Mouse (Mus musculus) hindbrain, postnatal 0 days (tissue): Measurements from ENCODE around the gene Bud31. TPM values are rescaled to one million over a fixed set of nuclear protein-coding genes. Genes with fewer than 3 reads are reported as not detected.

Experiments
- ATAC-seq: fragments of 200-750 bp; cut with Nextera tagmentation; 2 replicates; pipeline ENCODE4 v1.8.0; 2017; ENCODE audit warnings: mild to moderate bottlenecking, moderate TSS enrichment, moderate library complexity
- DNase-seq: peaks from one replicate; pipeline ENCODE4 v3.0.0-alpha.2; 2015; ENCODE audit warnings: low spot score
- H3K27ac ChIP-seq: fragments of 300-500 bp; sonication (generic); 2 replicates; pipeline ENCODE4 v1.5.1; 2014; ENCODE audit warnings: mild to moderate bottlenecking
- H3K27me3 ChIP-seq: fragments of 300-500 bp; sonication (generic); 2 replicates; pipeline ENCODE4 v1.6.1; 2014; ENCODE audit warnings: low read length, mixed read lengths; ENCODE audit not compliant: insufficient read depth
- H3K36me3 ChIP-seq: fragments of 300-500 bp; sonication (generic); 2 replicates; pipeline ENCODE4 v1.6.1; 2014; ENCODE audit warnings: low read length, mixed read lengths; ENCODE audit not compliant: insufficient read depth
- H3K4me1 ChIP-seq: fragments of 300-500 bp; sonication (generic); 2 replicates; pipeline ENCODE4 v1.6.1; 2014; ENCODE audit warnings: antibody characterized with exemption, low read length, mixed read lengths; ENCODE audit not compliant: insufficient read depth
- H3K4me2 ChIP-seq: fragments of 300-500 bp; sonication (generic); 2 replicates; pipeline ENCODE4 v1.6.1; 2014; ENCODE audit warnings: low read depth, mild to moderate bottlenecking, low read length, moderate library complexity, mixed read lengths
- H3K4me3 ChIP-seq: fragments of 300-500 bp; sonication (generic); 2 replicates; pipeline ENCODE4 v1.5.1; 2014; ENCODE audit warnings: low read length
- H3K9ac ChIP-seq: fragments of 300-500 bp; sonication (generic); replicated peaks from 2 replicates; pipeline ENCODE4 v1.6.1; 2014; ENCODE audit warnings: mild to moderate bottlenecking, low read length, moderate library complexity, mixed read lengths
- H3K9me3 ChIP-seq: fragments of 300-500 bp; sonication (generic); 2 replicates; pipeline ENCODE4 v1.6.1; 2016; ENCODE audit warnings: low read length, mixed read lengths
- CTCF ChIP-seq: IDR thresholded peaks from 2 replicates; pipeline ENCODE4 v1.5.1; 2016; ENCODE audit warnings: antibody characterized with exemption, control low read depth, low read depth
- WGBS: fragments of 180-500 bp; shearing (Covaris S2); extraction: QIAGEN DNeasy Blood & Tissue Kit; methylation state at CpG from one replicate; pipeline ENCODE4 v1.1.7; 2014; 5-methylcytosine and 5-hydroxymethylcytosine counted together
- polyA plus RNA-seq: library from polyadenylated mRNA; unstranded; fragments of >200 nt; fragmentation: Nextera tagmentation; extraction: Ambion mirVana; gene quantifications from 2 replicates; pipeline ENCODE4 v1.2.1, GENCODE M21; 2015
- total RNA-seq: library from RNA; depleted of rRNA; stranded (reverse); fragments of >200 nt; gene quantifications from 2 replicates; pipeline ENCODE4 v1.2.3, GENCODE M21; 2014

The Bud31 gene
- total and polyA plus RNA-seq, 2 experiments from 2014 or later = 63.1 to 161 TPM

DNA sequence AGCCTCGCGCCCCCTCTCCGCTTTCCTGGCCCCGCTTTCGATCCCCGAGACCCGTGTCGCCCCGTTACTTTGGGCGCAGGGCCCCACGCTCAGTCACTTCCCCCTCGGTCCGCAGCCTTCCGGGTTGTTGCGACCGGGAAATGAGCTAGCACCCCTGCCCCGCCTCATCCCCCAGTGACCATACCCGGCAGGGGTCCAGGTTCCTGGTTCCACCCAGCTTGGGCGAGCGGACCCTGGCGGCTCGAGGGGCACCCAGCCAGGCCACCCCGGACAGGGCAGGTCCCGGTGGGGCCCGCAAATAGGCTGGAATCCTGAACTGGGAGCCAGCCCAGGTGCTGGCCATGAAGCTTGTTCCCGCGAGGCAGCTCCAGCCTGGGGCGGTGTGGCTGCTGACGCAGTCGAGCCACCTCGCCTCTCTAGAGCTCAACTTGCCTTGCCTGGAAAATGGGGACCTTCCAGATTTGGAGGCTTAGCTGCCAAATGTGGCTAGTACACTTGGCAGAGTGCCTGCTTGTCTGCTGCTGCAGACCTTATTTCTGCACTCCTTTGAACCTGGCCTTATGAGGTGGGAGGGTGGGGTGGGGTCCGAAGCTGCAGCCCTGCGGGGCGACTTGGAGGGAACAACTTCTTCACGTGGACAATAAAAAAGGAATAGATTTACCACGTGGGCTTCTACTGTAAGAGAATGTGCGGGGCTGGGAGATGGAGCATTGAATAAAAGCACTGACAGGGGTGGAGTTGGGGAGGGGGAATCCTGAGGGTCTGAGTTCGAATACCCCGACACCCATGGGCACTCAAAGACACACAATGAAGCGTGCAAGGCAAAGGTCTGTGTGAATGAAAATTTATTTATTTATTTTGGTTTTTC lies 25.3 kb upstream of the Bud31 start:
- Histone ChIP-seq H3K27me3 (no peaks in the 10 kb centered on the region), H3K4me2 (peak overlapping the region; percentile 60), H3K4me3 (peak overlapping the region; percentile 43), H3K27ac (peak overlapping the region; percentile 3; the same call in 1 of the 2 replicates), H3K36me3 (peaks cover 9% of the 10 kb centered on the region), H3K4me1 (no peaks in the 10 kb centered on the region), H3K9me3 (no peaks in the 10 kb centered on the region), H3K9ac (peak overlapping the region; percentile 51)
- TF ChIP-seq CTCF = no peak
- DNase-seq = peak; percentile 51
- peak; percentile 11 for ATAC-seq
- 17% methylated on average over 40 of the region's 40 CpGs for WGBS

DNA sequence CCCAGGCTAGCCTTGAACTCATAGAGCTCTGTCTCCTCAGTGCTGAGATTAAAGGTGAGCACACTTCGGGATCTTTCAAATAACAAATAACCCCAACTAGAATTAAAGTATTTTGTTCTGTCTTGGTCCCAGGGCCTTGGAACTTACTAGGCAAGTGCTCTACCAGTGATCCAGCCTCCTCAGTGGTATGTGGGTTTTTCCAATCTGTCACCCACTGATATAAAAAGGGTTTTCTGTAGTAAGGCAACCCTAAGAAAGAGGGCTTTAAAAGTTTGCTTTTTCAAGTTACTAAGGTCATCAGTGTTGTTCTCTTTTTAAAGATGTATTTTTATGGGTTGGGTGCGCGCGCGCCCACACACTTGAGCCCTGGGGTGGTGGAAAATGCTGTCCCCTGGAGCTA lies 24.4 kb upstream of the Bud31 start:
- no peaks in the 10 kb centered on the region for H3K27me3 ChIP-seq
- peaks cover under 1% of the 10 kb centered on the region; the same call in 1 of the 2 replicates for H3K36me3 ChIP-seq
- 90% methylated on average over 5 of the region's 5 CpGs for WGBS
- no peak overlapping the region for H3K27ac ChIP-seq
- H3K9ac ChIP-seq = no peak overlapping the region
- no peak for TF ChIP-seq CTCF
- H3K4me1 ChIP-seq = no peaks in the 10 kb centered on the region
- ATAC-seq (no peak), DNase-seq (no peak)
- no peak overlapping the region for H3K4me3 ChIP-seq
- no peaks in the 10 kb centered on the region for H3K9me3 ChIP-seq
- no peak overlapping the region for H3K4me2 ChIP-seq

DNA sequence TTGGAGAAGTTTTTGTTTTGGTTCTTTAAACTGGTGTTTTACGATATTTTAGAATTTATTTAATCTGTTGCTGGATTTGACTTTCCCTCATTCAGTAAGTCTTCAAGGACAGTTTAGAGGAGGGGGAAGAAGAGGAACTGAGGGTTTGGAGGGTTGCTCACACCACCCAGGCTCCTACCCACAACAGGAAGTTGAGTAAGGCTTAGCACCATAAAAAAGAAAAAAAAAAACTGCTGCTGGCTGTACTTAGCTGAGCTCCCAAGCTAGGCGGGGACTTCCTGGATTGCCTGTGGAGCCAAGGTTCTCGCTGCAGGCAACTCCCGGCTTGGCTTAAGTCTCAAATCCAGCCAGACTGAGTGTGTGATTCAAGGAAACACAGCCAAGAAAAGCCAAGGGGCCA lies 23.8 kb upstream of the Bud31 start:
- no peaks in the 10 kb centered on the region for H3K9me3 ChIP-seq
- H3K27ac ChIP-seq = no peak overlapping the region
- H3K4me3 ChIP-seq = no peak overlapping the region
- WGBS = 54% methylated on average over 4 of the region's 4 CpGs
- peak; percentile 11 for DNase-seq
- no peaks in the 10 kb centered on the region for H3K4me1 ChIP-seq
- no peaks in the 10 kb centered on the region for H3K36me3 ChIP-seq
- TF ChIP-seq CTCF = no peak
- no peaks in the 10 kb centered on the region for H3K27me3 ChIP-seq
- no peak overlapping the region for H3K4me2 ChIP-seq
- no peak overlapping the region for H3K9ac ChIP-seq
- no peak for ATAC-seq

DNA sequence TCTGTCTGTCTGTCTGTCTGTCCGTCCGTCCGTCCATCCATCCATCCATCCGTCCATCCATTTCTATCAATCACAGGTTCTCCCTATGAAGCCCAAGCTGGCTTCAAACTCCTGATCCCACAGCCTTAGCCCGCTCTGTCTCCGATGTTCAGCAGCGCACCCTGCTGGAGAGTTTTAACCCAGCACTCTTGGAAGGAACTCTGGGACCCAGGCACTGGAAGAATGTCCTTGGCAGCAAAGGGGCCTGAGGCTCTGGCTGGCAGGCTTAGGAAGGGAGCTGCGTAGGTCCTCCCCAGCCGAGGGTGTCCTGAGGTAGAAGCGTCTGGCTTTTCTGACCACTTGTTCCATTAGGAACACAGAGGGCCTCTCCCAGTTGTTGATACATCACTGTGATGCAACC lies 23.2 kb upstream of the Bud31 start:
- peak; percentile 66 for TF ChIP-seq CTCF
- Histone ChIP-seq H3K4me1 (no peaks in the 10 kb centered on the region), H3K36me3 (no peaks in the 10 kb centered on the region), H3K9me3 (no peaks in the 10 kb centered on the region), H3K27ac (no peak overlapping the region), H3K4me2 (no peak overlapping the region), H3K9ac (no peak overlapping the region), H3K4me3 (no peak overlapping the region), H3K27me3 (no peaks in the 10 kb centered on the region)
- DNase-seq (peak; percentile 58), ATAC-seq (no peak)
- WGBS = 43% methylated on average over 10 of the region's 10 CpGs

DNA sequence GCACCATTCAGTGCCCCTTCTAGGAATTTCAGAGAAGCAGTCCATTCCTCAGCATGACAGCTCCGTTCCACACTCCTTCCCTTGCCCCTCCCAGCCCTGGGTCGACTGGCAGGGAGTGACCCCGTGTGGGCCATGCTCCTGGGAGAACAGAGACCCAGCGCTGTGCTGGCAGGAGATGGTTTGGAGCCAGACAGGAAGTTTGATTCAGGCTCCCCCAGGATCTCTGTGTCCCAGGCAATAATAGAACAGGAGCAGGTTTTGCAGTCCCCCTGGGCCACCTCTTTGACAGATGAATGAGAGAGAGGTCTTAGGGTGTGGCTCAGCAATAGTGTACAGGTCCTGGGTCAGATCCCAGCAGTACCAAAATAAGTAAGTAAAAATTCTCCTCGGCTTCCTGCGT lies 22.2 kb upstream of the Bud31 start:
- no peak for TF ChIP-seq CTCF
- WGBS = 53% methylated on average over 6 of the region's 6 CpGs
- no peak overlapping the region for H3K4me3 ChIP-seq

DNA sequence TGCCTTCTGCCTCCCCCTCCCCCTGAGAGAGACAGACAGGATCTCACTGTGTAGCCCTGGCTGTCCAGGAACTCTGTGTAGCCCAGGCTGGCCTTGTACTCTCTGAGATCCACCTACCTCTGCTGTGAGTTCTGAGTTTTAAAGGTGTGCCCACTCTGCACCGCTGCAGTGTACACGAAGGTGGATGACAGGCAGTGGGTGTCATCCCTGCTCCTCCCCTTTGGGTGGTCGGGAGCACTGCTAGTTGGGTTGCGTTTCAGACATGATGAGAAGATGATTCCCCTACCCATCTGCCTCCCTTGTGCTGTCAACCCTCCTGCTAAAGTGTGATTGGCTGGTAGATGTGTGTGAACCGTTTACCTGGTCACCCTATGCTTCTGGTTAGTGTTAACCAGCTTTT lies 21.7 kb upstream of the Bud31 start:
- Histone ChIP-seq H3K4me3 (no peak overlapping the region), H3K36me3 (no peaks in the 10 kb centered on the region), H3K4me2 (no peak overlapping the region), H3K27ac (no peak overlapping the region), H3K4me1 (no peaks in the 10 kb centered on the region), H3K9me3 (no peaks in the 10 kb centered on the region), H3K27me3 (no peaks in the 10 kb centered on the region), H3K9ac (no peak overlapping the region)
- no peak for TF ChIP-seq CTCF
- 92% methylated on average over 5 of the region's 5 CpGs for WGBS
- no peak for ATAC-seq
- DNase-seq = no peak

More for the DNA sequence above, 22.2 kb upstream of the Bud31 start:
- Histone ChIP-seq H3K27ac (no peak overlapping the region), H3K4me2 (no peak overlapping the region), H3K4me1 (no peaks in the 10 kb centered on the region), H3K36me3 (no peaks in the 10 kb centered on the region), H3K9me3 (no peaks in the 10 kb centered on the region), H3K9ac (no peak overlapping the region), H3K27me3 (no peaks in the 10 kb centered on the region)
- ATAC-seq (no peak), DNase-seq (no peak)

DNA sequence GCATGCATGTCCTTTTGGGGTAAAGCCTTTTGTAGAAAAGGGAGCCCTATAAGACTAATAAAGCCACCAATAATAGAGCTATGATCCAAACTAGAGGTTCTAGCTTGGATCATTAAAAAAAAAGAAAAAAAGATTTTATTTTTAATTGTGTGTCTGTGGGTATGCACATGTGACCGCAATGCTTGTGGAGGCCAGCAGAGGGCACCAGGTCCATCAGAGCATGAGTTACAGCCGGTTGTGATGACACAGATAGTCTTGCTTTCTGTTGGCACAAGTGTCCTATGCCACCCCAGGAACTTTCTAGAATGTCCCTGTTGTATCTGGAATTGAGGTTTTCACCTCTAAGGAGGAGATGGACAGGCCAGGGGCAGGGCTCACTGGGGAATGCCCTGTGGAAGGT lies 20.8 kb upstream of the Bud31 start:
- no peak for ATAC-seq
- Histone ChIP-seq H3K27ac (no peak overlapping the region), H3K27me3 (no peaks in the 10 kb centered on the region), H3K9ac (no peak overlapping the region), H3K4me1 (no peaks in the 10 kb centered on the region), H3K4me3 (no peak overlapping the region), H3K9me3 (no peaks in the 10 kb centered on the region), H3K36me3 (peaks cover 6% of the 10 kb centered on the region; the same call in 1 of the 2 replicates), H3K4me2 (no peak overlapping the region)
- peak; percentile 40 for TF ChIP-seq CTCF
- 90% methylated on average over 2 of the region's 2 CpGs for WGBS
- no peak for DNase-seq
